Mouse (Mus musculus): ENCODE measurements at regions not wholly inside any gene's neighbourhood (a gene's known extent, or its start where the extent isn't known, plus 50 kb on each side); places are given as distances from the start of the nearest gene placed in this dataset.

DNA sequence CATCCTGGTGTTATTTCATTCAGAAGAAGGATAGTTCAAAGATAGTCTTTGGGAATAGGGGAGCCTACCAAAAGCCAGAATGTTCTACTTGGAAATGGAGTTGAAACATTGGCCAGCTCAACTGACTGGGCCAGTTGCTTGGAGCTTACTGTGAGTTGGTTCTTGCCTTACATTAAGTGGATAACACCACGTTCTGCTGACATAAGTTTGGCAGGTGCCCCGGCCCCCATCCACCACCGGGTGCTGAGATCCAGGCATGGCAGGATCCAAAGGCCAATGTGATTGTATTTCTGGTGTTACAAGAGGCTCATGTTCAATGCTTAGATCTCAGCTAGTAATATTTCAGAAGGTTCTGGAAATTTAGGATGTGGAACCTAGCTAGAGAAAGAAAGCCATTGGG lies 608.0 kb upstream of the Vstm2b start:
- WGBS = 76% methylated on average over 3 of the region's 3 CpGs
- DNase-seq = no peak
- no peaks in the 10 kb centered on the region for H3K4me1 ChIP-seq (ENCODE audit: control insufficient read depth, insufficient read depth, low read length)
- no peak overlapping the region for H3K4me3 ChIP-seq (replicated peaks; ENCODE audit: extremely low read depth, low read depth, low read length)
- TF ChIP-seq CTCF (IDR thresholded peaks at IDR 0.05; ENCODE audit: insufficient read depth, low read length) = no peak
- no peak for TF ChIP-seq POLR2A (IDR thresholded peaks at IDR 0.05; ENCODE audit: borderline replicate concordance, extremely low read depth, low read depth, low read length)

DNA sequence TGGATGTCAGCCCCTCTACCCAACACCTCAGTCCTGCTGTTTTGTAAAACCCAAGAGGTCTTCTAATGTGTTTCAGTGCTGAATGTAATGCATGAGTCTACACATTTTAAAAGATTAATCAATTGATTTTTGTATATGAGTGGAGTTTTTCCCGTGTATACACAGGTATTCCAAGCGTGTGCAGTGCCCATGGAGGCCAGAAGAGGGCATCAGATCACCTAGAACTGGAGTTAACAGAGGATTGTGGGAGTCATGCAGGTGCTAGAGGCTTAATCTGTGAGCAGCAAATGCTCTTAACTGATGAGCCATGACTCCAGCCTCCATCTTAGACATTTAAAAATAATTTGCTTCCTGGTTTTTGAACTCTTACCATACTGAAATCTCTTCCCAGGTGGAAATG lies 587.6 kb upstream of the Vstm2b start:
- TF ChIP-seq POLR2A (IDR thresholded peaks at IDR 0.05; ENCODE audit: borderline replicate concordance, extremely low read depth, low read depth, low read length) (no peak), CTCF (IDR thresholded peaks at IDR 0.05; ENCODE audit: insufficient read depth, low read length) (no peak)
- no peak for DNase-seq
- no peak overlapping the region for H3K4me3 ChIP-seq (replicated peaks; ENCODE audit: extremely low read depth, low read depth, low read length)
- no peaks in the 10 kb centered on the region for H3K4me1 ChIP-seq (ENCODE audit: control insufficient read depth, insufficient read depth, low read length)
- WGBS = 23% methylated on average over 2 of the region's 2 CpGs

- Histone ChIP-seq H3K4me1 (ENCODE audit: control insufficient read depth, insufficient read depth, low read length) (no peaks in the 10 kb centered on the region), H3K4me3 (replicated peaks; ENCODE audit: extremely low read depth, low read depth, low read length) (no peak overlapping the region)
- WGBS = 74% methylated on average over 1 of the region's 1 CpGs
- TF ChIP-seq POLR2A (IDR thresholded peaks at IDR 0.05; ENCODE audit: borderline replicate concordance, extremely low read depth, low read depth, low read length) (no peak), CTCF (IDR thresholded peaks at IDR 0.05; ENCODE audit: insufficient read depth, low read length) (no peak)
- DNase-seq = no peak
Observed at GRCm38 (mm10) chr7:40321171-40321570, 577.0 kb upstream of the Vstm2b start.

DNA sequence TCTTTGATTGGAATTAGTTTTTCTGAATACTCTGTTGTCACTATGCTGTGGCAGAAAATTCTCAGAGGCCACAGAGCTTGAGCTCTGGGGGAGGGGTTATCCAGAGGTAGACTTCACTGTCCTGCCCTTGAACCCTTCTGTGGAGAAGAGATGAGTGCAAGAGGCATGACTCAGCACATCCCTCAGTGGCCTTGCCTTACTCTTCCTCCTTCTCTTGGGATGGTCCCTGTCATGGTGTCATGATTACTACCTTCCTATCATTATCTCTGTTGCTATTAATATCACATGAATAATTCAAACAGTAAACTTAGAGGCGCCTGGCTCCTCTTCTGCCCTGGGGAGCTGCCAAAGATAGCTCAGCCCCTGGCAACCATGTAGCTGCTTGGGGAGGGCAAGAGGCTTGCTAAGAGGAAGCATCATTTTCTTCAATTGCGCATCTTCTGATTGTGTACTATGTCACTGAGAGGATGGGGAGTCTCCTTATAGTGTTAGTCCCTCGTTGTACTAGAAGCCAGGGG lies 572.9 kb upstream of the Vstm2b start:
- Histone ChIP-seq H3K4me1 (ENCODE audit: control insufficient read depth, insufficient read depth, low read length) (no peaks in the 10 kb centered on the region), H3K4me3 (replicated peaks; ENCODE audit: extremely low read depth, low read depth, low read length) (no peak overlapping the region)
- WGBS = 66% methylated on average over 3 of the region's 3 CpGs
- TF ChIP-seq CTCF (IDR thresholded peaks at IDR 0.05; ENCODE audit: insufficient read depth, low read length) (no peak), POLR2A (IDR thresholded peaks at IDR 0.05; ENCODE audit: borderline replicate concordance, extremely low read depth, low read depth, low read length) (no peak)
- DNase-seq = no peak

- WGBS = 56% methylated on average over 4 of the region's 4 CpGs
- TF ChIP-seq POLR2A (IDR thresholded peaks at IDR 0.05; ENCODE audit: borderline replicate concordance, extremely low read depth, low read depth, low read length) = no peak
- no peak for TF ChIP-seq CTCF (IDR thresholded peaks at IDR 0.05; ENCODE audit: insufficient read depth, low read length)
- H3K4me1 ChIP-seq (ENCODE audit: control insufficient read depth, insufficient read depth, low read length) = no peaks in the 10 kb centered on the region
- DNase-seq = no peak
- H3K4me3 ChIP-seq (replicated peaks; ENCODE audit: extremely low read depth, low read depth, low read length) = no peak overlapping the region
Observed at GRCm38 (mm10) chr7:40332455-40332854, 565.7 kb upstream of the Vstm2b start.

- no peak for DNase-seq
- WGBS = 40% methylated on average over 4 of the region's 4 CpGs
- H3K4me3 ChIP-seq (replicated peaks; ENCODE audit: extremely low read depth, low read depth, low read length) = no peak overlapping the region
- no peak for TF ChIP-seq POLR2A (IDR thresholded peaks at IDR 0.05; ENCODE audit: borderline replicate concordance, extremely low read depth, low read depth, low read length)
- TF ChIP-seq CTCF (IDR thresholded peaks at IDR 0.05; ENCODE audit: insufficient read depth, low read length) = no peak
- H3K4me1 ChIP-seq (ENCODE audit: control insufficient read depth, insufficient read depth, low read length) = no peaks in the 10 kb centered on the region
Observed at GRCm38 (mm10) chr7:40352306-40352705, 545.8 kb upstream of the Vstm2b start.

DNA sequence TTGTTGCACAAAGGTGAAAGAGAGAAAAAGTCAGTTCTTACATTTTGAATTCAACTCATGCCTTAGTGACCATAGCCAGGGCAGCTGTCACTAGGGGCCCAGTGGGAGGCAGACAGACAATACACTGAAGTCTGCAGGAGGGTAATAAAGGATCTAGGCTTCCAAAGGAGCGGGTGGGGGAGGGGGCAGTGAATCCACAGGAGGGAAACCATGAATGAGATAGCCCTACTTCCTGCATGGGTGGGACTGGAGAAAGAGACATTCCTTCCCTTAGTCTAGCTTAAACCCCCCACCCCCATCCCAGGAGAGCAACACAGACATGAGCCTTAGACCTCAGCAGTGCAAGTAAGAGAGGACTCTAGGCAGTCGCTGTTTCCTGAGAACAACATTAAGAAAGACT lies 535.4 kb upstream of the Vstm2b start:
- Histone ChIP-seq H3K4me1 (ENCODE audit: control insufficient read depth, insufficient read depth, low read length) (no peaks in the 10 kb centered on the region), H3K4me3 (replicated peaks; ENCODE audit: extremely low read depth, low read depth, low read length) (no peak overlapping the region)
- TF ChIP-seq POLR2A (IDR thresholded peaks at IDR 0.05; ENCODE audit: borderline replicate concordance, extremely low read depth, low read depth, low read length) (no peak), CTCF (IDR thresholded peaks at IDR 0.05; ENCODE audit: insufficient read depth, low read length) (no peak)
- DNase-seq = no peak
- 21% methylated on average over 2 of the region's 2 CpGs for WGBS

DNA sequence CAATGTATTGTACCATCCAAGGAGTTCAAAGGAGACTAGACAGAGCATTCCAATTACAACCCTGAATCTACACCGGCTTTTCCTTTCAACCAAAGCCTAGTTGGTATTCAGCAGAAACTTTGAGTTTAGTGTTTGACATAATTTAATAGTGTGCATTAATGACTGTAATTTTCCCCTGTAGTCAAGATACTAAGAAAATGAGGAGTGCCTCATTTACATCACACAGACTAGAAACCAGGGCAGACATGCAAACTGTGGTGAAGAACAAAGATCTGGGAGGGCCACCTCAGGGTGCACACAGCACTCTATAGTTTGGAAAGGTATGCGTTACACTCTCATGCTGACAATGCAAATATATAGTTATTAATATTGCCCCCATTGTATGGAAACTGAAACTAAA lies 525.4 kb upstream of the Vstm2b start:
- 83% methylated on average over 2 of the region's 2 CpGs for WGBS
- no peak overlapping the region for H3K4me3 ChIP-seq (replicated peaks; ENCODE audit: extremely low read depth, low read depth, low read length)
- no peak for DNase-seq
- no peak for TF ChIP-seq POLR2A (IDR thresholded peaks at IDR 0.05; ENCODE audit: borderline replicate concordance, extremely low read depth, low read depth, low read length)
- TF ChIP-seq CTCF (IDR thresholded peaks at IDR 0.05; ENCODE audit: insufficient read depth, low read length) = no peak
- H3K4me1 ChIP-seq (ENCODE audit: control insufficient read depth, insufficient read depth, low read length) = no peaks in the 10 kb centered on the region

- 81% methylated on average over 1 of the region's 1 CpGs for WGBS
- H3K4me1 ChIP-seq (ENCODE audit: control insufficient read depth, insufficient read depth, low read length) = no peaks in the 10 kb centered on the region
- no peak for DNase-seq
- TF ChIP-seq CTCF (IDR thresholded peaks at IDR 0.05; ENCODE audit: insufficient read depth, low read length) (no peak), POLR2A (IDR thresholded peaks at IDR 0.05; ENCODE audit: borderline replicate concordance, extremely low read depth, low read depth, low read length) (no peak)
- H3K4me3 ChIP-seq (replicated peaks; ENCODE audit: extremely low read depth, low read depth, low read length) = no peak overlapping the region
Observed at GRCm38 (mm10) chr7:40377839-40378238, 520.3 kb upstream of the Vstm2b start.

DNA sequence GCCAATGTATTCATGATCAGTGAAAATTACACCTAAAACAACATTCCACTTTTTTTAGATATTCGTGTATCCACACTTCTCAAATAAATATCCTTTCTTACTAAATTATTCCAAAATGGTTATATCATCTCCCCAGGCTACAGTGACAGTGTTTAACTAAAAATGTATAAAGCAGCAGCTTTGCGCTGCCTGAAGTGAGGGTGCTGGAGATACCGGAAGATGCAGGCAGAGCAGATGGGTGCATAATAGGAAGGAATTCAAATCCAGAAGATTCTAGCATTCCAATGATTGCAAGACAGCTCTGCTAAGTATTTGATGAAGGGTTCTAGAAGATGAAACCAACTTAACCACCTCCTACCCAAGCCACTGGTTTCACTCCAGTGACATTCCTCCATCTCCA lies 516.9 kb upstream of the Vstm2b start:
- no peak for TF ChIP-seq CTCF (IDR thresholded peaks at IDR 0.05; ENCODE audit: insufficient read depth, low read length)
- no peak for TF ChIP-seq POLR2A (IDR thresholded peaks at IDR 0.05; ENCODE audit: borderline replicate concordance, extremely low read depth, low read depth, low read length)
- no peak for DNase-seq
- H3K4me3 ChIP-seq (replicated peaks; ENCODE audit: extremely low read depth, low read depth, low read length) = no peak overlapping the region
- no peaks in the 10 kb centered on the region for H3K4me1 ChIP-seq (ENCODE audit: control insufficient read depth, insufficient read depth, low read length)
- 81% methylated on average over 3 of the region's 3 CpGs for WGBS
